Mouse (Mus musculus): ENCODE measurements at regions not wholly inside any gene's neighbourhood (a gene's known extent, or its start where the extent isn't known, plus 50 kb on each side); places are given as distances from the start of the nearest gene placed in this dataset.

DNA sequence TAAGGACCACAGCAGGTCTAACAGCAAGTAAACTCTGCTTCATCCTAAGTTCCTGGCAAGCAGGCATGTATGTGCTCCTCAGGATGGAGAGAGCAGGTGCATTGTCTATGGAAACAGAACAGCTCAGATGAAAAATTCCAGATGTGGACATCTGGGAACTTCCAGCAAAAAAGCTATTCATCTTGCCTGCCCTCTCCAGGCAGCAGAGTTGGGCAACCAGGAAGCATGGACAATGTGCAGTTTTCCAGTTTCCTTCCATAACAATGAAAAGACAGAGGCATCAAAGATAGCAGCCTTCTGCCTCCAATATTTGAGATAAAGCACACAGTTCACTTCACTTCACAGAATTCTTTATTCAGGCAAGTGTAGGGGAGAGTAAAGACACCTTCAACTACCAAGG lies 236.7 kb downstream of the Fam49a start:
- Histone ChIP-seq H3K4me1 (ENCODE audit: control insufficient read depth, insufficient read depth, low read length) (no peaks in the 10 kb centered on the region), H3K9ac (ENCODE audit: low read depth, low read length) (no peak overlapping the region), H3K79me2 (ENCODE audit: control insufficient read depth, insufficient read depth, low read length) (no peaks in the 10 kb centered on the region), H3K36me3 (ENCODE audit: control insufficient read depth, insufficient read depth, low read length) (no peaks in the 10 kb centered on the region), H3K27ac (replicated peaks; ENCODE audit: insufficient read depth, low read depth, low read length) (no peak overlapping the region), H3K4me3 (ENCODE audit: insufficient read depth, low read depth, low read length) (no peak overlapping the region), H3K27me3 (ENCODE audit: control insufficient read depth, insufficient read depth, low read length) (no peaks in the 10 kb centered on the region)
- no peak for DNase-seq (ENCODE audit: extremely low read depth, low read depth, low spot score)
- TF ChIP-seq POLR2A (IDR thresholded peaks at IDR 0.05; ENCODE audit: extremely low read depth, insufficient read depth, low read length) (no peak), CTCF (IDR thresholded peaks at IDR 0.05; ENCODE audit: low read depth, low read length) (no peak)

DNA sequence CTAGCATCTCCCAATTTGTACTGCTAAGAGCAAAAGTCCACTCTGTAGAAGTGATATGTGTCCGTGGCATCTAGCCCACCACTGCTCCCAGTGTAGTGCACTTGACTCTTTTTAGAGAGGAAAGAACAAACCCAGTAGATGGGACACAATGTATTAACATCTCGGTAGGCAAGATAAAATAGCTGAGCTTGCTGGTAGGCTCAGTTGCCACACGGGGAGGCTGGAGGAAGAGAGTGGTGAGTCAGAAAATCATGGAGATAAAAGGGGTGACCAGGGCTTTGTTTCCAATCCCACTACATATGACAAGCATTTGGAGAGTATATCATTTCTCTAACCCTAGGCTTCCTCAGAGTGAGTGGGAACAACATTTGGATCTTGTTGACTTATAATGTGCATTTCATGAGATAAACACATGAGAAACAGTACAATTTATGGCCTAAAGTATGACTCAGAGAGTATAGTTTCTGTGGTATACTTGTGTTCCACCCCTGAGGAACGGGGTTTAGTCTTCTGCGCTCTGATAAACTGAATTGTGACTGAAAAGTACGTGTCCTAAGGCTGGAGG lies 235.4 kb downstream of the Fam49a start:
- H3K27ac ChIP-seq (replicated peaks; ENCODE audit: insufficient read depth, low read depth, low read length): no peak overlapping the region
- WGBS: 80% methylated on average over 6 of the region's 6 CpGs
- H3K4me3 ChIP-seq (ENCODE audit: insufficient read depth, low read depth, low read length): no peak overlapping the region
- DNase-seq (ENCODE audit: extremely low read depth, low read depth, low spot score): no peak
- H3K4me1 ChIP-seq (ENCODE audit: control insufficient read depth, insufficient read depth, low read length): no peaks in the 10 kb centered on the region
- no peaks in the 10 kb centered on the region for H3K27me3 ChIP-seq (ENCODE audit: control insufficient read depth, insufficient read depth, low read length)
- no peak overlapping the region for H3K9ac ChIP-seq (ENCODE audit: low read depth, low read length)
- no peaks in the 10 kb centered on the region for H3K36me3 ChIP-seq (ENCODE audit: control insufficient read depth, insufficient read depth, low read length)
- H3K79me2 ChIP-seq (ENCODE audit: control insufficient read depth, insufficient read depth, low read length): no peaks in the 10 kb centered on the region
- TF ChIP-seq CTCF (IDR thresholded peaks at IDR 0.05; ENCODE audit: low read depth, low read length) (no peak), POLR2A (IDR thresholded peaks at IDR 0.05; ENCODE audit: extremely low read depth, insufficient read depth, low read length) (no peak)

DNA sequence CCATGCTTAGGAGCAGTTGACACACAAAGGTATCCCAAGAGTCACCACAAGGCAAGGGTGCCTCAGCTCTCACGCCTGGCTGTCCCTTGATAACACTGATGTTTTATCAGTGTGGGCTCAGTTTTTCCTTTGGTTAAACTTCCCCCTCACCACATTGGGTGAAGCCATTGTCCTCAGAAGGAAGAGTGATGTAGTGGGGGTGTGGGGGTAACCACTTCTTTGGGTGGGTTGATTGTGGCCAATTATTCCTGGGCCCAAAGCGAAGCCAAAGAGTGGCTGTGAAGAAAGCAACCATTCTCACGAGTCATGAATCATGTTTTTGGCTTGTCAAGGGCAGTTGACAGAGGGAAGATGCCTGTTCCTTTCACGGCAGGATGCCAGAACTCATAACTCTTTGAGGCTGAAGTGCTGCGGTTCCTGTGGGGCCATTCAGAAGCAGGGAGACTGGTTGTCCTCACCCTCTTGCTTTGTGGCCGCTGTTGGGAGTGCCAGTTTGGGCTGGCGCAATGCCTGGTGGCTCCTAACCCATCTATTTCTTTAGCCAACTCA lies 234.7 kb downstream of the Fam49a start:
- no peak overlapping the region for H3K27ac ChIP-seq (replicated peaks; ENCODE audit: insufficient read depth, low read depth, low read length)
- no peak for DNase-seq (ENCODE audit: extremely low read depth, low read depth, low spot score)
- no peaks in the 10 kb centered on the region for H3K36me3 ChIP-seq (ENCODE audit: control insufficient read depth, insufficient read depth, low read length)
- 83% methylated on average over 7 of the region's 7 CpGs for WGBS
- no peaks in the 10 kb centered on the region for H3K27me3 ChIP-seq (ENCODE audit: control insufficient read depth, insufficient read depth, low read length)
- H3K4me3 ChIP-seq (ENCODE audit: insufficient read depth, low read depth, low read length): no peak overlapping the region
- H3K9ac ChIP-seq (ENCODE audit: low read depth, low read length): no peak overlapping the region
- H3K79me2 ChIP-seq (ENCODE audit: control insufficient read depth, insufficient read depth, low read length): no peaks in the 10 kb centered on the region
- TF ChIP-seq POLR2A (IDR thresholded peaks at IDR 0.05; ENCODE audit: extremely low read depth, insufficient read depth, low read length) (no peak), CTCF (IDR thresholded peaks at IDR 0.05; ENCODE audit: low read depth, low read length) (no peak)
- no peaks in the 10 kb centered on the region for H3K4me1 ChIP-seq (ENCODE audit: control insufficient read depth, insufficient read depth, low read length)

DNA sequence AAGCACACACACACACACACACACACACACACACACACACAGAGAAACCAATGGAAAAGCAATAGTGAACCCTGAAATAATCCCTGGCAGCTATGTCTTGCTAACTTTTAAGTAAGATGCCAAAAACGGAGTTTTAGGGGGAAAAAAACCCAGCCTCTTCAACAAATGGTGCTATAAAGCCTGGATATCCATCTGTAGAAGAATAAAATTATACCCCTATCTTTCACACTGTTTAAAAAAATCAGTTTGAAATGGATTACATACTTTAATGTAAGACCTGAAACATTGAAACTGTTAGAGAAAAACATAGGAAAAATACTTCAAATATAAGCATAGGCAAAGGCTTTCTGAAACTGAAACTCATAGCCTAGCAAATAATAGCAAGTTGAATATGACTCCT lies 228.2 kb downstream of the Fam49a start:
- H3K27me3 ChIP-seq (ENCODE audit: control insufficient read depth, insufficient read depth, low read length): no peaks in the 10 kb centered on the region
- TF ChIP-seq POLR2A (IDR thresholded peaks at IDR 0.05; ENCODE audit: extremely low read depth, insufficient read depth, low read length) (no peak), CTCF (IDR thresholded peaks at IDR 0.05; ENCODE audit: low read depth, low read length) (no peak)
- peaks cover 2% of the 10 kb centered on the region for H3K4me1 ChIP-seq (ENCODE audit: control insufficient read depth, insufficient read depth, low read length)
- no peak overlapping the region for H3K27ac ChIP-seq (replicated peaks; ENCODE audit: insufficient read depth, low read depth, low read length)
- H3K36me3 ChIP-seq (ENCODE audit: control insufficient read depth, insufficient read depth, low read length): no peaks in the 10 kb centered on the region
- no peak for DNase-seq (ENCODE audit: extremely low read depth, low read depth, low spot score)
- H3K9ac ChIP-seq (ENCODE audit: low read depth, low read length): no peak overlapping the region
- no peak overlapping the region for H3K4me3 ChIP-seq (ENCODE audit: insufficient read depth, low read depth, low read length)
- WGBS: 71% methylated on average over 1 of the region's 1 CpGs
- H3K79me2 ChIP-seq (ENCODE audit: control insufficient read depth, insufficient read depth, low read length): no peaks in the 10 kb centered on the region

DNA sequence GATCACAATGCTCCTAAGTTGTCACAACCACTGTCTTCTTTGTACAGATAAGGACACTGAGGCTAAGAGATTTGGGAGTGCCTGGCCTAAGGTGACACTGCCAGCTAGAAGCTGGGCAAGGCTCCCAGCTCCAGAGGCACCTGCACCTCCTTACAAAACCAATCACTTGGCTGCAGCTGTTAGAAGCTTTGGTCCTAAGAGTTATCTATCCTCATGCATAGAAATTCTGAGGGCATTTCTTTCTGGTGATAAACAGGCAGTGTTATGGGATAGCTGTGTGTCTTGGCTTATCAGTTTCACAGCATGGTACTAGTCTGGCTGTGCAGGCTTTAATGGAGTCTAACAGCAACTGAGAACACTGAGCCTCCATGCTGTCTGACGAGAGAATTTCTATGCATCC lies 226.2 kb downstream of the Fam49a start:
- Histone ChIP-seq H3K79me2 (ENCODE audit: control insufficient read depth, insufficient read depth, low read length) (no peaks in the 10 kb centered on the region), H3K36me3 (ENCODE audit: control insufficient read depth, insufficient read depth, low read length) (no peaks in the 10 kb centered on the region), H3K27ac (replicated peaks; ENCODE audit: insufficient read depth, low read depth, low read length) (no peak overlapping the region), H3K4me1 (ENCODE audit: control insufficient read depth, insufficient read depth, low read length) (peaks cover 2% of the 10 kb centered on the region), H3K4me3 (ENCODE audit: insufficient read depth, low read depth, low read length) (no peak overlapping the region), H3K27me3 (ENCODE audit: control insufficient read depth, insufficient read depth, low read length) (no peaks in the 10 kb centered on the region), H3K9ac (ENCODE audit: low read depth, low read length) (no peak overlapping the region)
- DNase-seq (ENCODE audit: extremely low read depth, low read depth, low spot score): no peak
- WGBS: 85% methylated on average over 1 of the region's 1 CpGs
- no peak for TF ChIP-seq POLR2A (IDR thresholded peaks at IDR 0.05; ENCODE audit: extremely low read depth, insufficient read depth, low read length)
- no peak for TF ChIP-seq CTCF (IDR thresholded peaks at IDR 0.05; ENCODE audit: low read depth, low read length)

DNA sequence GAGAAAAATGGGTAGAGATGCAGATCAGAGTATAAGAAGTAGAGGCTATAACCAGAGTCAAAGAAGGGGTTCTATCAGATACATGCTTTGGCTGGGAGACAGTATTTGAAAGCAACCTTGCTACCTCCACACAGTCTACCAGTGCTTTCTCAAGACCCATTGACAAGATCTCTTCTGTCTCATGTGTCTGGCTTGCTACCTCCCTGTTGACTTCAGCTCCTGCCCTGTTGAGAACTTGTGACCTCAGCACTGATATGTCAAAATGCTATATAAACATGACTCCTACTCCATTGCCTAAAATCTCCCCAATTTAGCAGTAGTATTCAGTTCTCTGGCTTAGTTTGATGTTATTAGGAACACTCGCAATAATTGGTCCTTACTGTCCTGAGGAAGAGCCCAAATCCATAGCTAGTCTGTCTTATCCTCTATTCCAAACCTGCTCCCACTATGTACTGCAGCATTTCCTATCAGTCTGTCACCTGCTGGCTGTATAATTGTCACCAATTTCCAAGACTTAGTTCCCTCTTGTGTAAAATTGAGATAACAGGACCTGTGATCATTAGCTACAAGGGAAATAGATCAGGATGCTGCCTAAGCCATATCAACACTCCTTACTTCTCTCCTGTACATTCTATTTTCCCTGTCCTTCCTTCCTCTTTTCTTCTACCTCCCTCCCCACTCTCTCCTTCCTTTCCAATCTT lies 224.9 kb downstream of the Fam49a start:
- no peaks in the 10 kb centered on the region for H3K36me3 ChIP-seq (ENCODE audit: control insufficient read depth, insufficient read depth, low read length)
- no peak for DNase-seq (ENCODE audit: extremely low read depth, low read depth, low spot score)
- no peaks in the 10 kb centered on the region for H3K27me3 ChIP-seq (ENCODE audit: control insufficient read depth, insufficient read depth, low read length)
- no peak overlapping the region for H3K9ac ChIP-seq (ENCODE audit: low read depth, low read length)
- no peaks in the 10 kb centered on the region for H3K79me2 ChIP-seq (ENCODE audit: control insufficient read depth, insufficient read depth, low read length)
- H3K4me1 ChIP-seq (ENCODE audit: control insufficient read depth, insufficient read depth, low read length): peaks cover 2% of the 10 kb centered on the region
- no peak overlapping the region for H3K27ac ChIP-seq (replicated peaks; ENCODE audit: insufficient read depth, low read depth, low read length)
- WGBS: 91% methylated on average over 1 of the region's 1 CpGs
- TF ChIP-seq CTCF (IDR thresholded peaks at IDR 0.05; ENCODE audit: low read depth, low read length): no peak
- TF ChIP-seq POLR2A (IDR thresholded peaks at IDR 0.05; ENCODE audit: extremely low read depth, insufficient read depth, low read length): no peak
- H3K4me3 ChIP-seq (ENCODE audit: insufficient read depth, low read depth, low read length): no peak overlapping the region
